Mouse (Mus musculus) layer of hippocampus, postnatal 14 days (tissue): ENCODE results near the gene Spata3. TPM values are rescaled to one million over a fixed set of nuclear protein-coding genes. Genes with fewer than 3 reads are reported as not detected.
A peak's percentile ranks its signal among the peaks of the same experiment; 100 is the strongest.
"Not testable (repeated sequence)": the region's sequence is repeated elsewhere in the genome, so short reads cannot be mapped to it uniquely, and the experiment has no call there.

ENCODE experiments used
- DNase-seq, 2 experiments: peaks; one replicate each; pipeline ENCODE4 v3.0.0; 2021 to 2022; ENCODE audit warnings: low spot score in 2 of 2, mixed read lengths in 1 of 2
- long read RNA-seq, 2 experiments: library from polyadenylated mRNA; stranded (forward); transcript quantifications; one replicate each; pipeline ENCODE4 v2.0.0; 2021
- total RNA-seq, 2 experiments: library from RNA; stranded (reverse); gene quantifications; 2 replicates each; pipeline ENCODE4 v1.2.3; 2021

Gene Spata3
- 1 to 10 TPM in 1 of 2 experiments, under 1 TPM in 1; 0.95 to 1.1 TPM for total RNA-seq
- long read RNA-seq, experiment 1, result 0 reads
- long read RNA-seq, experiment 2, partial matches to known transcripts, result 0 of 1 reads
- long read RNA-seq, experiment 2, other reads (novel, unspliced or antisense), result 1 of 1 reads

- no peak for DNase-seq
Measured at GRCm38 (mm10) chr1:86016516-86016915, at the start of gene Spata3. Spata3 (plus strand) TSS chr1:86016816.

GRCm38 (mm10) chr1:85969081-85969480, 47.5 kb upstream of the Spata3 start:
- DNase-seq, result no peak

GRCm38 (mm10) chr1:85969519-85969918, 47.1 kb upstream of the Spata3 start:
- peak; percentile 38 to 67 for DNase-seq

- DNase-seq, result no peak
Measured at GRCm38 (mm10) chr1:85971070-85971469, 45.5 kb upstream of the Spata3 start.

- DNase-seq, result no peak
Measured at GRCm38 (mm10) chr1:85972341-85972740, 44.3 kb upstream of the Spata3 start.

GRCm38 (mm10) chr1:85973468-85973877, 43.1 kb upstream of the Spata3 start:
- DNase-seq, result no peak

- DNase-seq, result no peak
Measured at GRCm38 (mm10) chr1:85977709-85978108, 38.9 kb upstream of the Spata3 start.

GRCm38 (mm10) chr1:85981738-85982357, 34.8 kb upstream of the Spata3 start:
- peak in 1 of 2 experiments; percentile 10 for DNase-seq

GRCm38 (mm10) chr1:85985784-85986183, 30.8 kb upstream of the Spata3 start:
- no peak for DNase-seq

- DNase-seq, result no peak
Measured at GRCm38 (mm10) chr1:85988351-85988750, 28.3 kb upstream of the Spata3 start.

GRCm38 (mm10) chr1:85988882-85989281, 27.7 kb upstream of the Spata3 start:
- not testable (repeated sequence) for DNase-seq

GRCm38 (mm10) chr1:85992175-85992574, 24.4 kb upstream of the Spata3 start:
- no peak for DNase-seq

- no peak for DNase-seq
Measured at GRCm38 (mm10) chr1:85993541-85993940, 23.1 kb upstream of the Spata3 start.

GRCm38 (mm10) chr1:85997221-85997620, 19.4 kb upstream of the Spata3 start:
- DNase-seq, result no peak

GRCm38 (mm10) chr1:85998012-85998411, 18.6 kb upstream of the Spata3 start:
- DNase-seq, result no peak

GRCm38 (mm10) chr1:85999853-86000570, 16.6 kb upstream of the Spata3 start:
- DNase-seq, result no peak

GRCm38 (mm10) chr1:86005540-86005939, 11.1 kb upstream of the Spata3 start:
- DNase-seq, result no peak

- DNase-seq, result no peak
Measured at GRCm38 (mm10) chr1:86006040-86006439, 10.6 kb upstream of the Spata3 start.

GRCm38 (mm10) chr1:86007778-86008177, 8.8 kb upstream of the Spata3 start:
- DNase-seq, result peak; percentile 87 to 94

- DNase-seq, result not testable (repeated sequence)
Measured at GRCm38 (mm10) chr1:86015758-86016157, 858 bp upstream of the Spata3 start.

GRCm38 (mm10) chr1:86018235-86019055, 1.8 kb downstream of the Spata3 start:
- peak; percentile 78 to 79 for DNase-seq
